Mouse (Mus musculus): ENCODE measurements around the gene Gm49322. TPM values are rescaled to one million over a fixed set of nuclear protein-coding genes. Genes with fewer than 3 reads are reported as not detected.
"Not testable (repeated sequence)": the region's sequence is repeated elsewhere in the genome, so short reads cannot be mapped to it uniquely, and the experiment has no call there.

The Gm49322 gene
- under 1 TPM; 0.25 to 0.26 TPM for total RNA-seq (2021)
- long read RNA-seq, experiment 1, partial matches to known transcripts = 0 of 6 reads
- long read RNA-seq, experiment 1, other reads (novel, unspliced or antisense) = 6 of 6 reads
- long read RNA-seq, experiment 2, partial matches to known transcripts = 0 of 2 reads
- long read RNA-seq, experiment 2, other reads (novel, unspliced or antisense) = 2 of 2 reads

DNA sequence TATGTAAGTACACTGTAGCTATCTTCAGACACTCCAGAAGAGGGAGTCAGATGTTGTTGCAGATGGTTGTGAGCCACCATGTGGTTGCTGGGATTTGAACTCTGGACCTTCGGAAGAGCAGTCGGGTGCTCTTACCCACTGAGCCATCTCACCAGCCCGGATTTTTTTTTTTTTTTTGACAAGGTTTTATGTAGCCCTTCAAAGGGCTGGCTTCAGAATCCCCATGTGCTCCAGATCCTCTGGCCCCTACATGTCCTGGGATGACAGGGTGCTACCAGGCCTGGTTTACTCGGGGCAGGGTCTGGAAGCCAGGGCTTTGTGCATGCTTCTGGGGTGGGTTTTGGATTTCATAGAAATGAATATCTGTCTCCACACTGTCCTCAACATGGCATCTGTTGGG lies at the start of gene Gm49322:
Gene Gm49322 (plus strand): TSS at position 301 of the 400 bp plus-strand sequence.
- intact Hi-C loops (cut with DNase I) = not testable (repeated sequence)

DNA sequence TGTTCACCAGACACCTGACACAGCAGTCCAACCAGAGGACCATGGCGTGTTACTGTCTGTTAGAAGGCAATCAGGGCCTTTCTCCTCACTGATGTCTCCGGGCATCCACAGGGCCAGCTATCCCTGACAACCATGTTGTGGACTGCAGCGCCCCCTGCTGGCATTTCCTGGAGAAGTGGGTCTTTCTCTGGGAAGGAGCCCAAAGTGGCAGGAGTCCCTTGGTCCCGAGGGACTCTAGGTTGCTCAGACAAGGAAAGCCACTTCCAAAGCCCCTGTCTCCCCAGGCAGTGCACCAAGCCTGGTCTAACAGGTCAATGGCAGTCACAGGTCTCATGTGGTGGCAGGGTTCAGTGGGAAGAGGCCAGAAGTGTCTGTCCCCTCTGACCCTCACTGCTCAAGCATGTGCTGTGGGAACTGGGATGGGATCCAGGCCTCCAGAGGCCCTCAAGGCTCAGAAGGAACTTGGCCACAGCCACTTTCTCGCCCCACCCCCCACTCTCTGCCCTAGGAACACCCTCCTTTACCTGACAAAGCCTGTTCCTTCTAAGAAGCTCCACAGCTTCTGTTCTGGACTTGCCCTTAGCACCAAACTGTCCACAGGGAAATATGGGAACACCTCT lies 48.4 kb upstream of the Gm49322 start:
- intact Hi-C loops (cut with DNase I) = no loop called here
- peak; percentile 62 to 70 for DNase-seq

More for the DNA sequence above, at the start of gene Gm49322:
- DNase-seq = not testable (repeated sequence)

- DNase-seq = no peak
- intact Hi-C loops (cut with DNase I) = no loop called here
Measured at GRCm38 (mm10) chr10:80559431-80559830, 46.4 kb upstream of the Gm49322 start.

GRCm38 (mm10) chr10:80560621-80561020 lies 45.2 kb upstream of the Gm49322 start:
- no peak for DNase-seq
- intact Hi-C loops (cut with DNase I) = no loop called here

GRCm38 (mm10) chr10:80561116-80561944 lies 44.5 kb upstream of the Gm49322 start, which contains the start of gene Rexo1:
TSS of gene Rexo1 (minus strand) at chr10:80561560.
- DNase-seq = peak; percentile 90 to 94
- intact Hi-C loops (cut with DNase I) = no loop called here

DNA sequence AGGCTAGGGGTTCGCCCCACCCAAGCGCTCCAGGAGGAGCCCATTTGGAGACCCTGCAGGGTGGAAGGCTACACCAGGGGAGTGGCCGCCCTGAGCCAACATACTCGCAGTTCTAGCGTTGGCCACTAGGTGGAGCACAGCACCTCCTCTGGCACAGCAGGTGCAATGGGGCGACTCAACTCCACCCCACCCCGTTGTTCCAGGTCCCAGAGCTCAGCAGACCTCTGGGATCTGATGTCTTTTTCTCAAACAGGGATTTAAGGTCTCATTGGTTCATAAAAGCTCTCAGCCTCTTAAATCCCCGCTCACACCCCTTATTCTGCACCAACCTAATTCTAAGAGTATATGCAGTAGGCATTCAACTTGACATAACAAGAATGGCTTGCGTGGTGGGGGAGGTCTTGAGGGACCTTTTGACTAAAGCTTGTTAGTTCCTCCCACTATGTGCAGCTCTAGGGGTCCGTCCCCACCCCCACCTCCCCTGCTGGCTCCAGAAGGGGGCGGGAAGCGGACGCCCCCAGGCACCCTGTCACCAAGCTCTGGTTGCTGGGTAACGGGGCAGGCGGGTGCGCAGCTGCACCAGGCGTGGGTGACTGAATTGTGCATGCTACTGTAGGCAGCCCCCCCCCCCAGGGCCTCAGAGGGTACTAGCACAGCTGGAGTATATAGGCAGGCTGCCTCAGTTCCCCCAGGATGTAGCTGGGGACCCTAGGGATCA lies 39.3 kb upstream of the Gm49322 start:
- DNase-seq = peak; percentile 78 to 81
- intact Hi-C loops (cut with DNase I) = loop anchor here (5.0 kb wide), 1 partner anchor 121 kb away; no protein-coding TSS in a partner anchor

DNA sequence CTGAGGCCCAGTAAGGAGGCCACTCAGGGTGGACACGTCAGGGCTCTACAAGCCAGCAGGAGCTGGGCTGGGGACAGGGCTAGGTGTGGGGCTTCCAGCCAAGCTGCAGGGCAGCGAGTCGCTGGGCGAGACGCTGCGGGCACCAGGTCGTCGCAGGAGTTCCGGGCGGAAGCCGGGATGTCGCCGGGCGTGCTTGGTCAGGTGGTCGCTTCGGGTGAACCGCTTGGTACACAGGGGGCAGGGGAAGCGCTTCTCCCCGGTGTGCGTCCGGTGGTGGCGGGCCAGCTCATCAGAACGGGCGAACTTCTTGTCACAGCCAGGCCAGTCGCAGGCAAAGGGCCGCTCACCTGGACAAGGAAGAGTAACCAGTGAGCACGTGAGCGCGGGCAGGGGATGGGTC lies 36.9 kb upstream of the Gm49322 start:
- no peak for DNase-seq
- intact Hi-C loops (cut with DNase I) = loop anchor here (5.0 kb wide), 1 partner anchor 118 kb away; no protein-coding TSS in a partner anchor

- intact Hi-C loops (cut with DNase I) = loop anchor here (5.0 kb wide), 1 partner anchor 118 kb away; no protein-coding TSS in a partner anchor
- DNase-seq = peak; percentile 68 to 72
Measured at GRCm38 (mm10) chr10:80569664-80570066, 36.2 kb upstream of the Gm49322 start.

DNA sequence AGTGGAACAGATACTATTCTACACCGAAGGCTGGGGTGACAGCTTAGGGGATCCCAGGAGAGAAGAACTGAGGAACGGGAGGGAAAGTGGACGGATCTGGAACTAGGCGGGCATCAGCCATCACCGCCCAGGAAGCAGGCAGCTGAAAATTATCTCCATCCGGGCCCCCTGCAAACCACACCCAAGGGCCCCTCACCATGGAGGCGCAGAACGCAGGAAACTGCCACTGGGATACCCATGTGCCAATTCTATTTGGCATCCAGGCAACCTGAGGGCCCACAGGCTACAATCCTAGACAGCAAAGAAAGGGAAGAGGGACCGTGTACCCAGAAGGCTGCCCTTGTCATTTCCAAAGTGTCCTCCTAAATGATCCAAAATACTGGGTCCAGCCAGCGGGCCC lies 35.4 kb upstream of the Gm49322 start:
- DNase-seq = peak in 1 of 2 experiments; percentile 3
- intact Hi-C loops (cut with DNase I) = no loop called here

- DNase-seq = peak in 1 of 2 experiments; percentile 3
- intact Hi-C loops (cut with DNase I) = no loop called here
Measured at GRCm38 (mm10) chr10:80570871-80571836, 34.7 kb upstream of the Gm49322 start.

DNA sequence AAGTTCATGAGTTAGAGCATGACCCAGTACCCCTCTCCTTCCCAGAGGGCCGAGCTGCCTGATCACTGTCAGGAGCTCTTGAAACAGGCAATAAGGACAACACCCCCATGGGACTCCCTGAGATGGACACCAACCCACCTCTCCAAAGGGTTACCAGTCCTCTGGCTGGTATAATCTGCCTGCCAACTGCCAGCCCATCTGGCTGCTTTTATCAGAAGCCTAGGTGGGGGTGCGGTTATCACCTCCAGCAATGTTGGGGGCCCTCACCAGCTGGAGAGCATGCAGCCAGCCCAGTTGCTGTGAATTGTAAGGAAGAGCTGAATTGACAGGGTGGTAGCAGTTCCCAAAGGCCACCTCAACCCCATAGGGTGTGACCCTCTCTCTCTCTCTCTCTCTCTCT lies 33.3 kb upstream of the Gm49322 start:
- intact Hi-C loops (cut with DNase I) = no loop called here
- DNase-seq = peak in 1 of 2 experiments; percentile 1

DNA sequence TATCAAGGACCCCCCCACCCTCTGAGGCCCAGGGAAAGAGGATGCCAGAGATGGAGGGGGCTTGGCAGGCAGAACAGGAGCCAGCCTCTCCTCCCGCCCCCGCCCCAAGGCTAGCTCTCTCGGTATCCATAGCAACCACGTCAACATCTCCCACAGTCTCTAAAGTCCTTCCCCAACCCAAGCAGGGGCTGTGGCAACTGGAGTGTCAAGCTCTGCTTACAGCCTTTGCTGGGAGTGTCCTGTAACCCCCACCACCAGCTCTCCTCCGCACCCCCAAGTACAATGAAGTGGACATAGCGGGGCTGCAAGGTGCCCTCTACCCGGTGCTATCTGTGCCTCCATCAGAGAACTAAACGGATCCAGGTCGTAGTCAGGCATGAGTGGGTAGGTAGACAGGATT lies 31.9 kb upstream of the Gm49322 start:
- intact Hi-C loops (cut with DNase I) = no loop called here
- DNase-seq = no peak

DNA sequence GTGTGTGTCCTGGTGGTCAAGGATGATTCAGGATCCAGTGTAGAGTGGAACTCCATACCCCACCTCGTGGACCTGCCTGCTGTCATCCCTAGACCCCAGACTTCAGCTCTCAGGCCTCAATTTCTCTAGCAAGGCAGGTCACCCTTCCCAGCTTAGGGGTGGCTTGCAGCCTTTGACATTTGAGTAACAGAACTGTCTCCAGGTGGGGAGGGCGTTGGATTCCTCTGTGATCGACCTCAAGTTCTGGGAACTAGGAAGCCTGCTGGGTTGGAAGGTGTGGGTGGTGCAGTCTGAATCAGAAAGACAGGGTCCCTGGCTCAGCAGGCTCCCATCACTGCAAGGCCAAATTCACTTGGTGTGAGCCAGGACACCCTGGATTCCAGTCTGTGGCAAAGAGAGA lies 30.9 kb upstream of the Gm49322 start:
- no peak for DNase-seq
- intact Hi-C loops (cut with DNase I) = no loop called here

- no peak for DNase-seq
- intact Hi-C loops (cut with DNase I) = no loop called here
Measured at GRCm38 (mm10) chr10:80575925-80576324, 29.9 kb upstream of the Gm49322 start.

DNA sequence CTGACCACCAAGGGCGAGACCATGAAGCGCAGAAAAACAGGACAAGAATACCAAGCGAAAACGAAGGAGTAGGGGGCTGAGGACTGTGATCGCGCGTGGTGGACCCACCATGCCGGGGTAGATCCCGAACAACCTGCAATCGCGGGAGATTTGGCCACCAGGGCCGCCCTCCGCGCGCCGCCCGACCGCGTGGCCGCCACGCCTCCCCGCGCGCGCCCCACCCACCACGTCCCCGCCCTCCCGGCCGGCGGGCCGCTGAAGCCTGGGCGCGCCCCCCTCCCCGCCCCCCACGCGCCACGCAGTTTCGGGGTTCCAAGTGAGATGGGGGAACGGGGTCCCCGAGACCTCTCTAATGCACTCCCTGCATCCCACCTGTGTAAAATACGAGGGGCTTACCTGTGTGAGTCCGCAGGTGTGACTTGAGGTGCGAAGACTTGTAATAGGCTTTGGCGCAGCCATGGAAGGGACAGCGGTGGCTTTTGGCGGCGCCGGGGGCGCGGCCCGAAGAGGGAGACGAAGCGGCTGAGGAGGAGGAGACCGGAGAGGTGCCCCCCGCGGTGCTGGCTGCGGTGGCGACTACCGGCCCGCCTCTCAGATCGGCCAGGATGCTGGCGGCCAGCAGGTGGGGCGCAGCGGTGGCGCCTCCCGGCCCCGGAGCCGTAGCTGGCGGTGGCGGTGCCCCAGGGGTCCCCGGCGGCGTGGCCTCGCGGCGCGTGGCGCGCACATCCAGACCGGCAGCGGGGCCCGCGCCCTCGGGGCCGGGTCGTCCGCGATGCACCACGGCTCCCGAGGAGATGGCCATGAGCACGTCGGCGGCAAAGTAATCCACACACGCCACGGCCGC lies 29.2 kb upstream of the Gm49322 start:
- DNase-seq = peak; percentile 19 to 49
- intact Hi-C loops (cut with DNase I) = no loop called here

- intact Hi-C loops (cut with DNase I) = no loop called here
- peak; percentile 97 to 99 for DNase-seq
Measured at GRCm38 (mm10) chr10:80577195-80578130, 28.4 kb upstream of the Gm49322 start, which contains the start of gene Klf16. TSS of gene Klf16 (minus strand) at chr10:80577321.

DNA sequence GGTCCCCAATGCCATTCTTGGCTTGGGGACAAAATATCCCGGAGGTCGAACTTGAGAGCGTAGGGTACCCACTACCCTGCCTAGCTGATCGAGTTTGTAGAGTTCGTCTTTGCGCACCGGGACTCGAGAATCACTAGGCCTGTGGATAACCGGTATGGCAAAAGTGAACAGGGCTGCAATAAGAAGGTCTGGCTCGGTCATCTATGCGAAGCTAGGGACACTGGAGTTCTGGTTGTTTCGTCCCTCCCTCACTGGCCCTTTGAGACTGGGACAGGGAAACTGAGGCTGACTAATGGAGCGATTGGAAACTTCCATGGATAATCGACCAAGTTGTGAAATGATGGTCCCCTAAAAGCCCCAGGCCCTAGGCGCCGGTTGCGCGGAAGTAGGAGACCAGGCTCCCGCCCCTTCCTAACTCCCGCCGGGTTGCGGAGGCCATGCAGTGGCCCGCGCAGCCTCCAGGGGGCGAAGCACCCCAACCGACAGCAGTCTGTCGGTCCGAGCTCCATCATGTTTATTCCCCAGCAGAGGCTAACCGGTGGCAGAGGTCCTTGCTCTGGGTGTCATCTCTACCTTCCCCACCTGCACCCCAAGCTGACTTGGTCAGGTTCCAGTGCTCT lies 27.6 kb upstream of the Gm49322 start:
- peak; percentile 77 to 83 for DNase-seq
- intact Hi-C loops (cut with DNase I) = no loop called here

Measured in gastrocnemius, postnatal 36 days (tissue).